Mouse (Mus musculus) olfactory bulb, adult 2 months (tissue): ENCODE results near the gene Stk10.

Source experiments
- CTCF ChIP-seq: fragments of 200-500 bp; IDR thresholded peaks from 2 replicates; pipeline ENCODE4 v1.5.1; 2012; ENCODE audit warnings: low read depth, mild to moderate bottlenecking, low read length, moderate library complexity; ENCODE audit not compliant: insufficient read depth
- POLR2A ChIP-seq: fragments of 200-500 bp; IDR thresholded peaks from 2 replicates; pipeline ENCODE4 v1.6.1; 2012; ENCODE audit warnings: mild to moderate bottlenecking, low read depth, low read length, moderate library complexity; ENCODE audit not compliant: insufficient read depth

GRCm38 (mm10) chr11:32549236-32549635 lies 16.1 kb downstream of the Stk10 start:
- TF ChIP-seq CTCF = no peak
- no peak for TF ChIP-seq POLR2A
